Mouse (Mus musculus): ENCODE data around the gene Gsg1l.

DNA sequence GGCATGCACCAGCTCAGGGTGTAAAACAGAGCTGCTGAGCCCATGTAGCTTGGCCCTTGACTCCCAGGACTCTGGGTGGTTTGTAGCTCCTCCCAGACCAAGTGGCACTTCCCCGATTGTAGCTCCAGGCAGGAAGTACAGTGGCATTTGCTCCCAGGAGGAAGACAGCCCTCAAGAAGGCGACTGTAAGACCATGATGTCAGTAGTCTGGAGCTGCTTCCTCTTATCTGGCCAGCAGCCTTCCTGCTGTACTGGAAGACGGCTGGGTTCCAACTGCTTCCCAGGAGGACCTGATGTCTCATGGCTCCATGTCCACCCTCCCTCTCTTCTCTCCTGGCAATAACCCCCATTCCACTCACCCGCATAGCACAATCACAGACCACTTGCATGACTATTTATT is 204.2 kb downstream of the Gsg1l start:
- TF ChIP-seq POLR2A (IDR thresholded peaks at IDR 0.05; ENCODE audit: borderline replicate concordance, low read depth, low read length): no peak
- no peak for TF ChIP-seq CTCF (IDR thresholded peaks at IDR 0.05; ENCODE audit: low read depth, low read length)

All from bone marrow macrophage, adult 2 months (primary cell).